Mouse (Mus musculus) kidney, adult 2 months (tissue): Measurements from ENCODE around the gene Prkce. TPM values are rescaled to one million over a fixed set of nuclear protein-coding genes. Genes with fewer than 3 reads are reported as not detected.
A peak's percentile ranks its signal among the peaks of the same experiment; 100 is the strongest.

Source experiments
- DNase-seq: peaks from one replicate; pipeline ENCODE4 v3.0.0; 2021
- H3K27ac ChIP-seq: fragments of 200-500 bp; 2 replicates; pipeline ENCODE4 v1.5.1; 2012; ENCODE audit warnings: low read depth, low read length, control low read depth, inconsistent platforms; ENCODE audit not compliant: insufficient read depth
- H3K27me3 ChIP-seq: fragments of 200-500 bp; replicated peaks from 2 replicates; pipeline ENCODE4 v1.6.1; 2012; ENCODE audit warnings: mild to moderate bottlenecking, moderate library complexity, low read length, inconsistent platforms; ENCODE audit not compliant: control insufficient read depth, insufficient read depth
- H3K36me3 ChIP-seq: fragments of 200-500 bp; 2 replicates; pipeline ENCODE4 v1.6.1; 2012; ENCODE audit warnings: mild to moderate bottlenecking, moderate library complexity, low read length, inconsistent platforms; ENCODE audit not compliant: control insufficient read depth, insufficient read depth
- H3K4me1 ChIP-seq: fragments of 200-500 bp; 2 replicates; pipeline ENCODE4 v1.6.1; 2011; ENCODE audit warnings: low read length; ENCODE audit not compliant: control insufficient read depth, insufficient read depth
- H3K4me3 ChIP-seq: fragments of 200-500 bp; 2 replicates; pipeline ENCODE4 v1.5.1; 2011; ENCODE audit warnings: mild to moderate bottlenecking, low read depth, low read length, control low read depth; ENCODE audit not compliant: insufficient read depth
- CTCF ChIP-seq: fragments of 200-500 bp; conservative IDR thresholded peaks from 2 replicates; pipeline ENCODE4 v1.5.1; 2011; ENCODE audit warnings: low read depth, mild to moderate bottlenecking, control low read depth, low read length, moderate library complexity, mixed read lengths; ENCODE audit not compliant: insufficient read depth, insufficient read length
- POLR2A ChIP-seq: fragments of 200-500 bp; IDR thresholded peaks from one replicate; pipeline ENCODE4 v1.6.1; 2011; ENCODE audit warnings: low read depth, low read length, control low read depth
- WGBS: fragments of 180-500 bp; shearing (Covaris S2); methylation state at CpG from one replicate; pipeline ENCODE4 v1.1.7; 2018; 5-methylcytosine and 5-hydroxymethylcytosine counted together
- polyA plus RNA-seq: library from polyadenylated mRNA; depleted of rRNA; stranded (reverse); fragments of >200 nt; gene quantifications from 2 replicates; pipeline ENCODE4 v1.2.3, GENCODE M21; 2012

Gene Prkce
- polyA plus RNA-seq, 1 experiment: 6.1 TPM

GRCm38 (mm10) chr17:86669641-86670373 lies 502.2 kb downstream of the Prkce start:
- Histone ChIP-seq H3K4me3 (no peak overlapping the region), H3K27ac (0 out of 2 replicates have a peak overlapping the region, but pooled peaks have one; percentile 69), H3K27me3 (no peaks in the 10 kb centered on the region), H3K4me1 (no peaks in the 10 kb centered on the region), H3K36me3 (no peaks in the 10 kb centered on the region)
- peak; percentile 10 for DNase-seq
- WGBS: 83% methylated on average over 13 of the region's 13 CpGs
- TF ChIP-seq POLR2A: no peak

GRCm38 (mm10) chr17:86670731-86671130 lies 503.1 kb downstream of the Prkce start:
- WGBS: 29% methylated on average over 7 of the region's 7 CpGs
- DNase-seq: peak; percentile 61
- Histone ChIP-seq H3K4me1 (no peaks in the 10 kb centered on the region), H3K27ac (peak overlapping the region; percentile 32; the same call in 1 of the 2 replicates), H3K4me3 (no peak overlapping the region), H3K36me3 (no peaks in the 10 kb centered on the region), H3K27me3 (no peaks in the 10 kb centered on the region)
- TF ChIP-seq CTCF (no peak), POLR2A (no peak)

GRCm38 (mm10) chr17:86674971-86675370 lies 507.4 kb downstream of the Prkce start:
- Histone ChIP-seq H3K4me1 (no peaks in the 10 kb centered on the region), H3K27ac (no peak overlapping the region), H3K27me3 (no peaks in the 10 kb centered on the region), H3K36me3 (no peaks in the 10 kb centered on the region), H3K4me3 (no peak overlapping the region)
- no peak for DNase-seq
- 76% methylated on average over 2 of the region's 2 CpGs for WGBS
- TF ChIP-seq POLR2A: no peak
- TF ChIP-seq CTCF: no peak

- H3K4me1 ChIP-seq: no peaks in the 10 kb centered on the region
- TF ChIP-seq POLR2A (no peak), CTCF (no peak)
- WGBS: 89% methylated on average over 5 of the region's 5 CpGs
Measured at GRCm38 (mm10) chr17:86676336-86676735, 508.8 kb downstream of the Prkce start.

GRCm38 (mm10) chr17:86676909-86677308 lies 509.3 kb downstream of the Prkce start:
- 84% methylated on average over 4 of the region's 4 CpGs for WGBS
- DNase-seq: no peak
- H3K4me3 ChIP-seq: no peak overlapping the region
- H3K27me3 ChIP-seq: no peaks in the 10 kb centered on the region
- no peaks in the 10 kb centered on the region for H3K36me3 ChIP-seq
- no peak overlapping the region for H3K27ac ChIP-seq
- TF ChIP-seq POLR2A: no peak
- no peak for TF ChIP-seq CTCF
- no peaks in the 10 kb centered on the region for H3K4me1 ChIP-seq

More at GRCm38 (mm10) chr17:86676336-86676735, 508.8 kb downstream of the Prkce start:
- H3K36me3 ChIP-seq: no peaks in the 10 kb centered on the region
- no peak overlapping the region for H3K27ac ChIP-seq
- no peaks in the 10 kb centered on the region for H3K27me3 ChIP-seq
- H3K4me3 ChIP-seq: no peak overlapping the region
- no peak for DNase-seq

- Histone ChIP-seq H3K4me1 (no peaks in the 10 kb centered on the region), H3K4me3 (no peak overlapping the region), H3K27me3 (no peaks in the 10 kb centered on the region), H3K27ac (no peak overlapping the region), H3K36me3 (no peaks in the 10 kb centered on the region)
- no peak for DNase-seq
- no peak for TF ChIP-seq CTCF
- TF ChIP-seq POLR2A: no peak
- WGBS: 66% methylated on average over 4 of the region's 4 CpGs
Measured at GRCm38 (mm10) chr17:86685263-86685662, 517.7 kb downstream of the Prkce start.

- TF ChIP-seq POLR2A: no peak
- no peak for TF ChIP-seq CTCF
- WGBS: 61% methylated on average over 3 of the region's 3 CpGs
- peak; percentile 35 for DNase-seq
- H3K4me1 ChIP-seq: no peaks in the 10 kb centered on the region
- H3K36me3 ChIP-seq: no peaks in the 10 kb centered on the region
- no peak overlapping the region for H3K27ac ChIP-seq
- H3K4me3 ChIP-seq: no peak overlapping the region
- no peaks in the 10 kb centered on the region for H3K27me3 ChIP-seq
Measured at GRCm38 (mm10) chr17:86687021-86687420, 519.4 kb downstream of the Prkce start.
